Mouse (Mus musculus) CD4-positive naive resting alpha-beta T cell, adult 57 days (primary cell): Measurements from ENCODE around the gene H2-Q4. TPM values are rescaled to one million over a fixed set of nuclear protein-coding genes. Genes with fewer than 3 reads are reported as not detected.

Experiments used
- total RNA-seq: library from RNA; stranded (reverse); gene quantifications from one replicate; pipeline ENCODE4 v1.2.4, GENCODE M21; 2023

The H2-Q4 gene
- 511 TPM for total RNA-seq

DNA sequence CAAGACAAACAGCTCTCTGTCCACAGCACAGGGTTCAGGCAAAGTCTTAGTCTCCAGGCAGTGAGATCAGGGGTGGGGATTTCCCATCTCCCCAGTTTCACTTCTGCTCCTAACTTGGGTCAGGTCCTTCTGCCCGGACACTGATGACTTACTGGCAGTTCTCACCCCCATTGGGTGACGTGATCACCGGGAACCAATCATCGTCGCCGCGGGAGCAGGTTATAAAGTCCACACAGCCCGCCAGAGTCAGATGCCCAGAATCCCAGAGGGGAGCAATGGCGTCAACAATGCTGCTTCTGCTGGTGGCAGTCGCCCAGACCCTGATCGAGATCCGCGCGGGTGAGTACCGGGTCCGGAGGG, at the start of gene H2-Q4:
Gene H2-Q4 (plus strand): TSS at position 249 of the 360 bp plus-strand sequence.

DNA sequence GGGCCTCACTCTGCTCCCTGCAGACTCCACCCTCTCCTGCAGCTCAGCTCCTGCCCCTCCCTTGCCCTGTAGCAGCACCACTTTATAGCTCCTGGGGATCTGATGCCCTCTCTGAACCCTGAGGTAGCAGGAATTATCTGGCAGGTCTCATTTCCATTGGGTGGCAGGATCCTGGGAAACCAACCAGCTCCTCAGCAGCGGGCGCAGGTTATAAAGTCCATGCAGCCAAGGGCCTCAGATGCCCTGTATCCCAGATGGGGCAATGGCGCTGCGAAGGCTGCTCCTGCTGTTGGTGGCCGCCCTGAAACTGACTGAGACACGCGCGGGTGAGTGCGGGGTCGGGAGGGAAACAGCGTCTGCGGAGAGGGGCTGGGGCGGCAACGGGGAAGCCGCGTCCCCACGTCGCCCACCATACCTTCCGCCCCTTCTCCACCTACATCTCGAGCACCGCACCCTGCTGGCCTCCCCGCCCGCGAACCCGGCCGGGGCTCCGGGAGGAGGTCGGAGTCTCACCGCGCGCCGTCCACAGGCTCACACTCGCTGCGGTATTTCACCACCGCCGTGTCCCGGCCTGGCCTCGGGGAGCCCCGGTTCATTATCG, 37.2 kb upstream of the H2-Q4 start, which contains the start of gene H2-Q2:
Gene H2-Q2 (plus strand): TSS at position 172 of the 601 bp plus-strand sequence.

DNA sequence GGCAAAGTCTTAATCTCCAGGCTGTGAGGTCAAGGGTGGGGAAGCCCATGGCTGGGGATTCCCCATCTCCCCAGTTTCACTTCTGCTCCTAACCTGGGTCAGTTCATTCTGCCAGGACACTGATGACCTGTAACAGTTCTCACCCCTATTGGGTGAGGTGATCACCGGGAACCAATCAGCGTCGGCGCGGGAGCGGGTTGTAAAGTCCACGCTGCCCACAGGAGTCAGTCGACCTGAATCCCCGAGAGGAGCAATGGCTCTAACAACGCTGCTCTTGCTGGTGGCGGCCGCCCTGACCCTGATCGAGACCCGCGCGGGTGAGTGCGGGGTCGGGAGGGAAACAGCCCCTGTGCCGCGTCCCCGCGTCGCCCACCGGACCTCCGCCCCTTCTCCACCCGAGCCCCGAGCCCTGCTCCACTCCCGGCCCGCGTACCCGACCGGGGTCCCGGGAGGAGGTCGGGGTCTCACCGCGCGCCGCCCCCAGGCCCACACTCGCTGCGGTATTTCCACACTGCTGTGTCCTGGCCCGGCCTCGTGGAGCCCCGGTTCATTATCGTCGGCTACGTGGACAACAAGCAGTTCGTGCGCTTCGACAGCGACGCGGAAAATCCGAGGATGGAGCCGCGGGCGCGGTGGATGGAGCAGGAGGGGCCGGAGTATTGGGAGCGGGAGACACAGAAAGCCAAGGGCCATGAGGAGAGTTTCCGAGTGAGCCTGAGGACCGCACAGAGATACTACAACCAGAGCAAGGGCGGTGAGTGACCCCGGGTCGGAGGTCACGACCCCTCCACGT, 45.4 kb downstream of the H2-Q4 start, which contains the start of gene H2-Q6:
Gene H2-Q6 (plus strand): TSS at position 227 of the 793 bp plus-strand sequence.

Other genes starting within 250 kb of the H2-Q4 start
- not detected for gene Apom, start 247.6 kb upstream of the H2-Q4 start, total RNA-seq
- 438 TPM for gene Bag6, start 244.4 kb upstream of the H2-Q4 start, total RNA-seq
- gene Prrc2a, start 214.7 kb upstream of the H2-Q4 start, total RNA-seq = 294 TPM
- gene Aif1, start 203.5 kb upstream of the H2-Q4 start, total RNA-seq = 3.0 TPM
- gene Lst1, start 191.2 kb upstream of the H2-Q4 start, total RNA-seq = 14.3 TPM
- gene Ltb, start 185.2 kb upstream of the H2-Q4 start, total RNA-seq = 538 TPM
- 18.7 TPM for gene Tnf, start 177.6 kb upstream of the H2-Q4 start, total RNA-seq
- 15.2 TPM for gene Lta, start 174.3 kb upstream of the H2-Q4 start, total RNA-seq
- gene Gm16181, start 158.8 kb upstream of the H2-Q4 start, total RNA-seq = not detected
- gene Atp6v1g2, start 146.0 kb upstream of the H2-Q4 start, total RNA-seq = 1.6 TPM
- 10.8 TPM for gene Nfkbil1, start 143.8 kb upstream of the H2-Q4 start, total RNA-seq
- 474 TPM for gene Ddx39b, start 137.9 kb upstream of the H2-Q4 start, total RNA-seq
- 2,421 TPM for gene H2-D1, start 116.9 kb upstream of the H2-Q4 start, total RNA-seq
- gene H2-Q1, start 59.2 kb upstream of the H2-Q4 start, total RNA-seq = 14.8 TPM
- gene H2-Q2, start 37.4 kb upstream of the H2-Q4 start, total RNA-seq = 16.7 TPM
- 107 TPM for gene H2-Q6, start 45.2 kb downstream of the H2-Q4 start, total RNA-seq
- 390 TPM for gene H2-Q7, start 59.5 kb downstream of the H2-Q4 start, total RNA-seq
- 74.1 TPM for gene H2-Q10, start 90.5 kb downstream of the H2-Q4 start, total RNA-seq
- 0.71 TPM for gene Pou5f1, start 126.4 kb downstream of the H2-Q4 start, total RNA-seq
- gene Tcf19, start 137.2 kb downstream of the H2-Q4 start, total RNA-seq = 6.6 TPM
- gene Cchcr1, start 137.5 kb downstream of the H2-Q4 start, total RNA-seq = 16.2 TPM
- not detected for gene Psors1c2, start 153.6 kb downstream of the H2-Q4 start, total RNA-seq
- gene Cdsn, start 172.5 kb downstream of the H2-Q4 start, total RNA-seq = not detected
- gene 2300002M23Rik, start 187.8 kb downstream of the H2-Q4 start, total RNA-seq = not detected
- gene Sfta2, start 221.9 kb downstream of the H2-Q4 start, total RNA-seq = not detected
- gene Gm9573, start 247.0 kb downstream of the H2-Q4 start, total RNA-seq = not detected